Mouse (Mus musculus) forebrain, embryonic 16.5 days (tissue): ENCODE measurements around the gene Rara. TPM values are rescaled to one million over a fixed set of nuclear protein-coding genes. Genes with fewer than 3 reads are reported as not detected.
A peak's percentile ranks its signal among the peaks of the same experiment; 100 is the strongest.

Source experiments
- ATAC-seq: fragments of 200-750 bp; cut with Nextera tagmentation; 2 replicates; pipeline ENCODE4 v1.8.0; 2017; ENCODE audit warnings: mild to moderate bottlenecking, moderate library complexity
- H3K27ac ChIP-seq: fragments of 300-500 bp; sonication (generic); 2 replicates; pipeline ENCODE4 v1.5.1; 2014; ENCODE audit warnings: low read length, control low read depth
- H3K27me3 ChIP-seq: fragments of 300-500 bp; sonication (generic); replicated peaks from 2 replicates; pipeline ENCODE4 v1.6.1; 2014; ENCODE audit warnings: low read length; ENCODE audit not compliant: control insufficient read depth, insufficient read depth
- H3K36me3 ChIP-seq: fragments of 300-500 bp; sonication (generic); 2 replicates; pipeline ENCODE4 v1.6.1; 2014; ENCODE audit not compliant: control insufficient read depth, insufficient read depth
- H3K4me1 ChIP-seq: fragments of 300-500 bp; sonication (generic); replicated peaks from 2 replicates; pipeline ENCODE4 v1.6.1; 2014; ENCODE audit warnings: low read length; ENCODE audit not compliant: control insufficient read depth, insufficient read depth
- H3K4me2 ChIP-seq: fragments of 300-500 bp; sonication (generic); 2 replicates; pipeline ENCODE4 v1.6.1; 2014; ENCODE audit warnings: mild to moderate bottlenecking, low read length, control low read depth
- H3K4me3 ChIP-seq: fragments of 300-500 bp; sonication (generic); replicated peaks from 2 replicates; pipeline ENCODE4 v1.5.1; 2014; ENCODE audit warnings: mild to moderate bottlenecking, low read length, control low read depth
- H3K9ac ChIP-seq: fragments of 300-500 bp; sonication (generic); replicated peaks from 2 replicates; pipeline ENCODE4 v1.6.1; 2014; ENCODE audit warnings: low read depth, low read length, control low read depth
- H3K9me3 ChIP-seq: fragments of 300-500 bp; sonication (generic); 2 replicates; pipeline ENCODE4 v1.6.1; 2016; ENCODE audit warnings: low read length; ENCODE audit not compliant: control insufficient read depth
- WGBS: fragments of 180-500 bp; shearing (Covaris S2); extraction: QIAGEN DNeasy Blood & Tissue Kit; methylation state at CpG from one replicate; pipeline ENCODE4 v1.1.7; 2014; 5-methylcytosine and 5-hydroxymethylcytosine counted together
- polyA plus RNA-seq: library from polyadenylated mRNA; unstranded; fragments of >200 nt; fragmentation: Nextera tagmentation; extraction: Ambion mirVana; gene quantifications from 2 replicates; pipeline ENCODE4 v1.2.1, GENCODE M21; 2015

Rara gene
- polyA plus RNA-seq, 1 experiment from 2014 or later: 9.5 TPM

DNA sequence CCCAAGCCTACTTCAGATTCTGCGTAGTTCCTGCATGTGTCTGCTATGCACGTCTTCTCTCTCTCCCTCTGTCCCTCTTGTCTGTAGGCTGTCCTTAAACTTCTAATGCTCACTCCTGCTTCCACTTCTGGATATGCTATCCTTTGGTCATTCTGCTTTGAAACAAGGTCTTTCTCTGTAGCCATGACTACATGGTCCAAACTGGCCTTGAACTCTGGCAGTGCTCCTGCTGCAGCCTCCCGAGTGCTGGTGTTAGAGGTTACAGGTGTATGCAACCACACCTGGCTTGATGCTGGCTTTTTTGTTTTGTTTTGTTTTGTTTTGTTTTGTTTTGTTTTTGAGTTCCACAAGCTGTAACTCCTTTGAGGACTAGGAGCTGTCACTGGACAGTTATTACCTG is 6.7 kb downstream of the Rara start:
- Histone ChIP-seq H3K27me3 (peaks cover 9% of the 10 kb centered on the region; the same call in 1 of the 2 replicates), H3K27ac (no peak overlapping the region), H3K9ac (no peak overlapping the region), H3K4me2 (no peak overlapping the region), H3K36me3 (no peaks in the 10 kb centered on the region), H3K4me1 (peaks cover 67% of the 10 kb centered on the region), H3K4me3 (no peak overlapping the region), H3K9me3 (no peaks in the 10 kb centered on the region)
- 91% methylated on average over 3 of the region's 3 CpGs for WGBS
- ATAC-seq: no peak

DNA sequence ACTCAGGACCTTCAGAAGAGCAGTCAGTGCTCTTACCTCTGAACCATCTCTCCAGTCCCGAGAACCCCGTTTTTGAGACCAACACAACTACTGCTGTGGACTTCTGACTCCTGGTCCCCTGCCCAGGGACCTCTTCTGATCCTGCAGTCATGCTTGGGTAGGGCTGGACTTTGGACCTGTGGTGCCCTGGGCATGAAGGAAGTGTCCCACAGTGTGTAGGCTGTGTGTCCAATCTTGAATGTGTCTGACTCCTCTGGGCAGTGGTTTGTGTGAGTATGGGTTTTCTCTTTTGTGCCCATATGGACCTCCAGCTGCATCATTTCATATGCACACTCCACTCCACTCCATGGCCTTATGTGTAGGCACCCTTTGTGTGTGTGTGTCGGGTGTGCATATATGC is 7.5 kb downstream of the Rara start:
- peaks cover 9% of the 10 kb centered on the region; the same call in 1 of the 2 replicates for H3K27me3 ChIP-seq
- 95% methylated on average over 3 of the region's 3 CpGs for WGBS
- no peak overlapping the region for H3K9ac ChIP-seq
- H3K27ac ChIP-seq: no peak overlapping the region
- H3K4me2 ChIP-seq: no peak overlapping the region
- no peaks in the 10 kb centered on the region for H3K36me3 ChIP-seq
- no peaks in the 10 kb centered on the region for H3K9me3 ChIP-seq
- H3K4me3 ChIP-seq: no peak overlapping the region
- peaks cover 63% of the 10 kb centered on the region for H3K4me1 ChIP-seq
- no peak for ATAC-seq

DNA sequence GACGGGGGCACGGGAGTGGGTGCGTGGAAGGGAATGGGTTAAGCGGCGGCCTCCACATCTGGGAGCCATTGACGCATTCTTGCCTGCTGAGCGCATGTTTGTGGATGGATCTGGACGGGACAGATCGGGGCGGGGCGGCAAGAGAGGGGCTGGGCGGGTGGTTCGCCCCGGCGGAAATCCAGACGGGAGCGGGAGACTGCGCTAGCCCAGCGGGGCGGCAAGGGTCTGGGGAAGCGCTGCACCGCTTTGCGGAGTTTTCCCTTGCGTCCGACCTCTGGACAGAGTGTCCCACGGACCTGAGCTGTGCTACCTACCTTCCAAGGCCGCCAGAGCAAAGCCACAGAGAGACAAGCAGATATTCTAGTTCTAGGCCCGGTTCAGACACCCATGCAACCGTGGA is 8.6 kb downstream of the Rara start:
- H3K9ac ChIP-seq: no peak overlapping the region

DNA sequence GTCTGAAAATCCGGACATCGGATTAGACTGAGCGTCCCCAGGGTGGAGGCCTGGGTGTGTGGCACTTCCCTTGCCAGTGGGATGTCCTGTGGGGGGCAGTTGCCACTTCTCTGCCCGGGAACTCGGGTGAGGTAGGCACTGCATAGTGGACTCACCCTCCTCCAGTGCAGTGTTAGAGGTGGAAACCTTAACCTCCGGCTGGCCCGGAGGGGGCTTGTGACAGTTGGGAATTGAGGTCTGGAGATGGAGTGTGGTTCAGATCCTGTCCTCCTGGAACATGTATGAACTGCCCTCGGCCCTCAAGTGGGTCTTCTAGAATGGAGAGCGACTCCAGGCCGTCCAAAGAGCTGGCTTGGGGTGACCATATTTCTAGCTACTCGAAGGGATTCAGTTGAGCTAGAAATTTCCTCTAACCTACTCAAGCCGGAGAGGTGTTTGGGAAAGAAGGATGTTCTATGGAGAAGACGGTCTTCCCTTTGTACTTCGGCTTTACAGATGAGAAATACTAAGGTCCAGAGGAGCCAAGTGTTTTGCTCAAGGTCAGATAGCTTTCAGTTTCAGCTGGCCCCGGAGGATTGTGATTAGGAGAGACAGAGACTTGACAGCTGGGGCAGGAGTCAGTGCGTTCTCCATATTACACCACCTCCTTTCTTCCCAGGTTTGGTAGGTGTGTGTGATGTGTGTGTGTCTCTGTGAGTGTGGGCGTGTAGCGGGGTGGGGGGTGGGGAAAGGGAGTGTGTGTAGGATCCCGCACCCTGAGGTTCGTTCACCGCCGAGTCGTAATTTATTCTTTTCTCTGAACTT is 9.2 kb downstream of the Rara start:
- H3K27ac ChIP-seq: no peak overlapping the region
- H3K9ac ChIP-seq: peak overlapping the region; percentile 62
- H3K36me3 ChIP-seq: no peaks in the 10 kb centered on the region
- peak overlapping the region; percentile 98 for H3K4me2 ChIP-seq
- H3K9me3 ChIP-seq: no peaks in the 10 kb centered on the region
- peak; percentile 27 for ATAC-seq
- peak overlapping the region; percentile 66 for H3K4me3 ChIP-seq
- peaks cover 63% of the 10 kb centered on the region for H3K4me1 ChIP-seq
- 3% methylated on average over 23 of the region's 23 CpGs for WGBS
- H3K27me3 ChIP-seq: peaks cover 9% of the 10 kb centered on the region; the same call in 1 of the 2 replicates

More for the DNA sequence above, 8.6 kb downstream of the Rara start:
- no peak for ATAC-seq
- Histone ChIP-seq H3K4me1 (peaks cover 63% of the 10 kb centered on the region), H3K4me3 (peak overlapping the region; percentile 0; the same call in 1 of the 2 replicates), H3K27ac (no peak overlapping the region), H3K9me3 (no peaks in the 10 kb centered on the region), H3K4me2 (peak overlapping the region; percentile 98), H3K36me3 (no peaks in the 10 kb centered on the region), H3K27me3 (peaks cover 9% of the 10 kb centered on the region; the same call in 1 of the 2 replicates)
- 2% methylated on average over 29 of the region's 29 CpGs for WGBS

DNA sequence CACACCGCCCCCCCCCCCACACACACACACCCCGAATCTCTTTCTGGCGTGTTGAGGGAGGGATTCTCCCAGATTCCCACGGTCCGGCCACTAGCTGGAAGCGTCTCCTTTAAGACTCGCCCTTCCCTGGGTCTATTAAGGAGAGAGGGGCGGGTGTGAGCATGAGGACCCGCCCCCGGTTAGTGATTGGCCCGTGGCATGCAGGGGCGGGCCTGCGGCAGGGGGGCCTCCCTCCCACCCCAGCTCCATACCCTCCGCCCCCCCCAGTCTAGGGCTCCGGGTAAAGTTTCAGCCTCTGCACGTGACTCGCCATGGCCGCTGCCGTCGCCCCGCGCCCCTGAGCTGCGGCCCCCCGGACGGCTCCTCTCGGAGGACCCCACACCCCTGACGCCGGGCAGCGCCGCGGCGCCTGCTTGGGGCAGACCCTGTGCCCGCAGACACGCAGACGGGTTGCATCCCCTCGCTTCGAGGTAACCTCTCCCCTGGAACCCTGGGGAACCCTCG is 9.8 kb downstream of the Rara start:
- Histone ChIP-seq H3K4me1 (peaks cover 63% of the 10 kb centered on the region), H3K4me3 (peak overlapping the region; percentile 66), H3K9ac (peak overlapping the region; percentile 62), H3K4me2 (peak overlapping the region; percentile 98), H3K9me3 (no peaks in the 10 kb centered on the region), H3K27ac (no peak overlapping the region; the same call in 1 of the 2 replicates), H3K36me3 (no peaks in the 10 kb centered on the region), H3K27me3 (peaks cover 9% of the 10 kb centered on the region; the same call in 1 of the 2 replicates)
- 0% methylated on average over 37 of the region's 38 CpGs for WGBS
- peak; percentile 92 for ATAC-seq

DNA sequence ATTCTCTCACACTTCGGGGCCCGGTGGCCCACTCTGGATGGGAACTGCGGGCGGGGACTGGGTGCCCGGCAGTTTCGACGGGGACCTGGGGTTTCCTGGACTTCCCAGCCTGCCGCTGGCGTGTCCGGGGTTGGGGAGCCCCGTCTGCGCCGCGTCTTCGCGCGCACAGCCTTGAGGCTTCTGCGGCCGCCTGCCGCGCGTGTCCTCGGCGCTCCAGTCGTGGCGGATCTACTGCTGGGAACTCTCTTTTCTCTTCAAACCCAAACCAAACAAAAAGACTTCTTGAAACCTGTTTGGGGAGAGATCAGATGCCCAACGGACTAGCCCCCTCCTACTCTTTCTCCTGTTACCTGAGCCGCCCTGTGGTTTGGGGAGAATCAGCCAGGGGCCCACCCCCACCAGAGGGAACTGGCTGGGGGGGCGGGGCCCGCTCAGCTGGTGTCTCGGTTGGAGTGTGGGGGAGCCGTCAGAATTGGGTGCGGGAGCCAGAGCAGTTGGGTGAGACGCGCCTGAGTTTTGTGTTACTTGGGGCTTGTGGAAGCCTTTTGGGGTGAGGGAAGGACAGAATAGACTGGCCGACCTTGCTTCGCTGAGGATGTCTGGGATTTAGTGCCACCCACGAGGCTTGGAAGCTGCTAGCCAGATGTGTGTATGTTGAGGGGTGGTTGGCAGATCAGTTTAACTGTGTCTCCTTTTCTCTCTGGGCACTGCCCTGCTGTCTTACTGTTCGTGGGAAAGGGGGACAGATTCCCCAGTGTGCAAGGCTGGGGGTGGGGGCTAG is 10.5 kb downstream of the Rara start:
- under 1% methylated on average over 39 of the region's 39 CpGs for WGBS
- Histone ChIP-seq H3K9me3 (no peaks in the 10 kb centered on the region), H3K4me2 (peak overlapping the region; percentile 98), H3K4me1 (peaks cover 62% of the 10 kb centered on the region), H3K4me3 (peak overlapping the region; percentile 66), H3K27ac (no peak overlapping the region; the same call in 1 of the 2 replicates), H3K36me3 (no peaks in the 10 kb centered on the region), H3K9ac (peak overlapping the region; percentile 62), H3K27me3 (peaks cover 9% of the 10 kb centered on the region; the same call in 1 of the 2 replicates)
- peak; percentile 3 for ATAC-seq

DNA sequence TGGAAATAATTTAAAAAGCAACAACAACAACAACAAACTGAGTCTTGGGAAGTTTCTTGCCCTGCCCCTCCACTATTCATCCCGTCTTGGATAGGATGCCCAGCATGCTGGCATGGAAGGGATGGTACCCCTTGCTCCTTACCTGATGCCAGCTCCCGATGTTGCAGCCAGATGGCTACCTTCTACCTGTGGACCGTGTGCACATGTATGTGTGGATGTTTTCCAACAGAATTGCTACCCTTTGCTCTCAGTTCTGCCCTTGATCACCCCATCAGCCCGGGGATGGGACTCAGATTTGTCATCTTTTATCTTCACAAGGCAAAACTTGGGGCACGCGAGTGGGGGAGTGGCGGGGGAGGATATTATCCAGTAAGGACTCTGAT is 11.1 kb downstream of the Rara start:
- peaks cover 66% of the 10 kb centered on the region for H3K4me1 ChIP-seq
- no peak overlapping the region; the same call in 1 of the 2 replicates for H3K4me2 ChIP-seq
- H3K27me3 ChIP-seq: peaks cover 9% of the 10 kb centered on the region; the same call in 1 of the 2 replicates
- H3K27ac ChIP-seq: no peak overlapping the region
- 46% methylated on average over 7 of the region's 7 CpGs for WGBS
- ATAC-seq: no peak
- no peaks in the 10 kb centered on the region for H3K36me3 ChIP-seq
- no peak overlapping the region for H3K9ac ChIP-seq
- no peaks in the 10 kb centered on the region for H3K9me3 ChIP-seq
- H3K4me3 ChIP-seq: no peak overlapping the region

DNA sequence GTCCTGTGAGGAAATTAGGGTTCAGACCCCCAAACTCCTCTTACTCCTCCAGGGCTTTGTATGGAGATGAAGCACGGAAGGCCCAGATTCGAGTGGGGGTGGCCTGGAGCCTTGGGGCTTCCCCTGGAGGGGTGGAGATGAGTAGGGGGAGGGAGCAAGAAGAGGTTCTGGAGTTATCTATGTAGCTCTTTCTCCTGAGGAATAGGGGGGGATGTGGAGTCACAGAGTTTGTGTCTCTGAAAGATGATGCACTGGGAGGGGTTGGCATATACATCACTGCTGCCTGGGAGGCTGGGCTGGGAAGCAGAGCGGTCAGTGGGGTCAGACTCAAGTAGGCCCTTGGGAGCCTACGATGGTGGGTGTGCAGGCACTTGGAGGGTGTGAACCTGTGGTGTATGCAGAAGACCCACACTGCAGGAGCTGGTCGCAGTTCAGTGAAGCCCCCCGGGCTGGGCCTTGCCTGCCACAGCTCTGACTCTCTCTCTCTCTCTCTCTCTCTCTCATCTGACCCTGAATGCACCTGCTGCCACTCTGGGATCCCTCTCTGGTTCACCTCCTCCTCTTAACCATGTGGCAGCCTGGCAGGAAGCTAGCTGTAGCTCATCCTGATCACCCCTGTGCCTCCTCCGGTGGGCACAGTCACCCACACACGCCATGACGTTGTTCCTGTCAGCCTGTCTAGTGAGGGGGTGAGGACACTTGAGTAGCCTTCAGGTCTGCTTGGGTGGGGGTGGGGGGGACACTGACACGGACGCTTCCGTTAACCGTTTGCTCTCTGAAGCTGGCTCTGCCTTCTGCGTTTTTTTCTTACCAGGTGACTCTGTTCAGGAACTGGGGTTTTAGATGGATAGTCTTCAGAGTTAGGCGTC is 11.7 kb downstream of the Rara start:
- 68% methylated on average over 15 of the region's 15 CpGs for WGBS
- Histone ChIP-seq H3K9me3 (no peaks in the 10 kb centered on the region), H3K27ac (no peak overlapping the region), H3K4me1 (peaks cover 73% of the 10 kb centered on the region), H3K36me3 (no peaks in the 10 kb centered on the region), H3K9ac (no peak overlapping the region), H3K4me2 (no peak overlapping the region), H3K27me3 (peaks cover 9% of the 10 kb centered on the region; the same call in 1 of the 2 replicates), H3K4me3 (no peak overlapping the region)
- no peak for ATAC-seq
